Mouse (Mus musculus) layer of hippocampus, adult 2 months (tissue): ENCODE data around the gene Duoxa1. TPM values are rescaled to one million over a fixed set of nuclear protein-coding genes. Genes with fewer than 3 reads are reported as not detected.

ENCODE experiments used
- DNase-seq, 2 experiments: peaks; one replicate each; pipeline ENCODE4 v3.0.0; 2022; ENCODE audit warnings: low spot score in 2 of 2
- H3K27ac ChIP-seq: fragments of 200-600 bp; 2 replicates; pipeline ENCODE4 v1.8.1; 2022
- H3K4me3 ChIP-seq: fragments of 200-600 bp; 2 replicates; pipeline ENCODE4 v1.8.1; 2022; ENCODE audit warnings: mild to moderate bottlenecking
- CTCF ChIP-seq: fragments of 200-600 bp; conservative IDR thresholded peaks from 2 replicates; pipeline ENCODE4 v1.8.1; 2022; ENCODE audit warnings: antibody characterized with exemption, mild to moderate bottlenecking, moderate library complexity
- long read RNA-seq, 2 experiments: library from polyadenylated mRNA; stranded (forward); transcript quantifications; one replicate each; pipeline ENCODE4 v2.0.0; 2021; ENCODE audit warnings: borderline mapping rate in 2 of 2
- total RNA-seq, 2 experiments: library from RNA; stranded (reverse); gene quantifications; 2 replicates each; pipeline ENCODE4 v1.2.3; 2021

The Duoxa1 gene
- total RNA-seq = not detected
- long read RNA-seq, experiment 1 = 0 reads
- long read RNA-seq, experiment 2 = 0 reads

DNA sequence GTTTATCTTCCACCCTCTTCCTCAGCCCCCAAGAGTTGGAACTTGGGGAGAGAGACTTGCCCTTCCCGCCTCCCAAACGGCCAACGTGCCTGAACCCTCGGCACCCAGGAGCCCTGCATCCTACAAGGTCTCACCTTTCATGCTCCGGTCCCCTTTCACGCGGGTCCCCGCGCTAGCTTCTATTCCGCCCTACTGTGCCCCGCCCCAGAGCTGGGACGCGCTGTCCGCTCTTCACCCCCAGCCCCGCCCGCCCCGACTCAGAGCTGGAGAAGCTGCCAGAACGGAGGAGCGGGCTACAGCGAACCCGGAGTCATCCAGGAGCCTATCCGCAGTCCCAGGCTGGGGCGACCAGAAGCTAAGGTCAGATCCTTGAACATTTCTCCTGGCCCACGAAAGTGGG is at the start of gene Duoxa1:
Gene Duoxa1 (minus strand): TSS at position 195 of the 400 bp plus-strand sequence.
- DNase-seq = no peak
- H3K4me3 ChIP-seq = peak within 1 kb of the TSS; percentile 30; the same call in 1 of the 2 replicates
- H3K27ac ChIP-seq = no peak within 1 kb of the TSS
- TF ChIP-seq CTCF = no peak

DNA sequence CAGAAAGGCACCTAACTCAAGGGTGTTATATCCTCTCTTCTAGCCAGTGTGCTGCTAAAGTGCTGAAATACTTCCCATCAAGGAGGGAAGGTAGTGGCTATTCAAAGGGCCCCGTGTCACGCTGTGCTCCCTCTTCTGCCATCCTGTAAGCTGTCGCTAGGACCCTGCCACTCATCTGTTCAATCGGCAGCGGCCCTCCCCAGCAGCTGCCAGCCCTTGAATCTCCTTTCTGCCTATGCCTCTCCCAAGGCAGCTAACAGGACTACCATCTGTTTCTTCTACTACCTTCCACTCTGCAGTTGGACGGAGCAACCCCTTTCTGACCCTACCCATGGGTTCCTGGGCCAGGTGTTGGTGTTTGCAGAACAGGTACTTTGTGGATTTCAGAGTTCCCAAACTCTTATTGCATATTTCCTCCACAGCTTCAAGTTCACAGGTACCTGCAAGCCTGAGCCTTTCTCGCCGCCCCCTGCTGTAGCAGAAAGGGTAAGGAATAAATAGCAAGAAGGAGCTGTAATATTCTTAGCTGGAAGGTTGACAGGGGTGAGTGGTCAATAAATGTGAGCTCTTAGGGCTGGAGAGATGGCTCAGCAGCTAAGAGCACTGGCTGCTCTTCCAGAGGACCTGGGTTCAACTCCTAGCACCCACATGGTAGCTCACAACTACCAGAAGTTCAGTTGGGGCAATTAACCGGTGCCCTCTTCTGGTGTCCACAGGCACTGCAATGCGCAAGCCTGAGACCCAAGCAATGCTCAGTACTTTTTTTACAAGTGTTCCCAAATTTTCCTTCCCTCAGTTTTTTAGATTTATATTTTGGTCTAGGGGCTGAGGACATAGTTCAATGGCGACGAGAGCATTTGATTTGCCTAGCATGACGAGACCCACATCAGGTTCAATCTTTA is 49.3 kb upstream of the Duoxa1 start:
- DNase-seq = no peak
- no peak overlapping the region for H3K4me3 ChIP-seq
- TF ChIP-seq CTCF = peak; percentile 63
- H3K27ac ChIP-seq = no peak overlapping the region

DNA sequence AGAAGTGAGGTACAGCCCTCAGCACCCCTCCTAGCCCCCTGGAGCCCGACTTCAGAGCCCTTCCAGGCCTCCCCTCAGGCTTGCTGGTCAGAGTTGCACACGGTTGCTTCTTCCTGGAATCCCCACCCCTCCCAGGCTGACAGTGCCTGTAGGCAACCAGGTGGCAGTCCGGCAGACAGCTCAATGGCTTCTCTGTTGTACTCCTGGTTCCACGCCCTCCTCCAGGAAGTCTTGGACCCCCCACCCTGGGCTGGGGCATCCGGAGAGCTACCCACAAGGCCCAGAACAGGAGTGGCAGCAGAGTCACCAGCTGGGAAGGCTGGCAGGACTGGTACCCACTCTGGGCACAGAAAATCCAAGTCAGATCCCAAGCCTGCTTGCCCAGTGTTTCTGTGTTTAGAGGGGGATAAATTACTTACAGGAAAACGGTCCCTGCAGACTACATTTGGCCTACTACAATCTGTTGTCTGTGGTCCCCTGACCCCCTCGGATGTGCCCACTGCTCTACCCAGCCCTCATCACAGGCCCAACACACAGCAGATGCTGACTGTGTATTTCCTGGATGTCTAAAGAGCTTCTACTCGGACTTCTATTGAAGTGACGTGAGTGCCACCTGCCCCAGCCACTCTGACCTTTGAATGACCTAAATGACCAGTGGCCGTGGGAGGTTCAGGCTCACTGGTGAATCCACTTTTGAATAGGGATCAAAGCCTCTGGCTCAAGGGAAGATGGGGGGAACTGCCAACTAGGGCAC is 48.5 kb upstream of the Duoxa1 start:
- DNase-seq = no peak
- H3K27ac ChIP-seq = no peak overlapping the region
- no peak for TF ChIP-seq CTCF
- no peak overlapping the region for H3K4me3 ChIP-seq

DNA sequence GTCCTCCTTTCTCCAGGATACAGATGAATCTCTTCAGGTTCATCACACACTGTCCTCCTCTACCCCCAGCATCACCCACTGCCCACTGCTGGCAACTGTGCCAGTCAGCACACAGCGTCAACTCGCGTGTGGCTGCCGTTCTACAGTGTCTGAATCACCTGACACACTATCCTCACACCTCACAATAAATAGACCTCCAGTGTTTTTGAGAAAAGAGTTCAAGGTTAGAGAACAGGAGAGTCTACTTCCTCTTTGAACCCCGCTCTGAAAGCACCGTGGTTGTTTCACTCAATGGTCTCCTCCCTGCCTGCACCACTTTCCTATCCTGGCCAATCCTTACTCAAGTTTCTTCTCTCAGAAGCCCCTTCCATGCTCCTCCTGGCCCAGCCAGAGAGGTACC is 47.7 kb upstream of the Duoxa1 start:
- no peak for DNase-seq
- Histone ChIP-seq H3K27ac (no peak overlapping the region), H3K4me3 (no peak overlapping the region)
- TF ChIP-seq CTCF = no peak

DNA sequence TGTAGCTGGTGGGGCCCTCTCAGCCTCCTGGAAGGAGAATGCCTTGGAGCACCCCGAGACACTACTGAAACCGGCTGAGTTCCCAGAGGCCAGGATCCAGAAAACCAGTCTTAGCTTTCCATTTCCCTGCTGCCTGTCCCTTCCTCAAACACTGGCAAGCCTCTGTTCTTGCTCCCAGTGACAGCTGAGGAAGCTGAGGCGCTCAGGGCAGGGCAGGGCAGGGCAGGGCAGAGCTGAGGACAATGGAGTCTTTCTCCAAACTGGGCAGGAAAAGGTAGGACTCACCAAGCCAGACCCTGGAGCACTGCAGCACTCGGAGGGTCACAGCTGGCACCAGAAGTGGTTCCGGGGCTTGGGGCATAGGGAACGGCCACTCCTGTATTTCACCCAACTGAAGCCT is 46.8 kb upstream of the Duoxa1 start:
- H3K4me3 ChIP-seq = no peak overlapping the region
- TF ChIP-seq CTCF = no peak
- DNase-seq = no peak
- no peak overlapping the region for H3K27ac ChIP-seq

DNA sequence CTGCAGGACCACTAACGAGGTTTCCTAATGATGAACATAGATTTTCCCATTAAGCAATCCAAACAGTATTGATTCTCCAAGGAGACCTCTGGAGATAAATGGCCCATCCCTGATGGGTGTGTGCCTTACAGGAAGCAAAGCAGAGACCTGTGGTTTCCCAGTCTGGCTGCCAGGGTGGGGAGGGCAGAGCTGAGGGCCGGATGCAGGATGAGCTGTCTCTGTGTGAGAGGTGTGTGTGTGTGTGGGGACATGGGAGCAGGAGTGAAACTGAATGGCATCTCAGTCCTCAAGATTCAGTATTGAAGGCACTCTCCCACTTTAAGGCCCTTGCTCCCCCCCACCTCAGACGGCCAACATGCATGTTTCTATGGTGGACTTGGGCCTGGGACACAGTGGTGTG is 42.7 kb upstream of the Duoxa1 start:
- Histone ChIP-seq H3K27ac (no peak overlapping the region), H3K4me3 (no peak overlapping the region)
- no peak for DNase-seq
- TF ChIP-seq CTCF = no peak

DNA sequence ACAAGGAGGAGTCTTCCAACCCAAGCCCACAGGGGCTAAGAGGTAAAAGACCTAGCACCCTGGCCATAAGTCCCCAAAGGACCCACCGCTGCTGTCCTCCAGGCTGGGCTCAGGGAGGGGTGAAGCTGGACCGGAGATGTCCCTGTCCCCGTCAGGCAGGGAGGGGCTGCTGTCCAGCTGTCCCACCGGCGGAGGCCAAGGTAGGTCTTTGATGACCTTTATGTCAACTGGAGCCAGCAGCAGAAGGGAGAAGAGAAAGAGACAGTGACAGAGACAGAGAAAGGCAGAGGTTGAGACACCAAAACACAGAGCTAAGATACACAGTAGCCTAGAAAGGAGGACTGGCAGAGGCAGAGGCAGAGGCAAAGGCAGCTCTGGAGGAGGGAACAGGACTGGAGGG is 41.9 kb upstream of the Duoxa1 start:
- no peak for TF ChIP-seq CTCF
- Histone ChIP-seq H3K4me3 (no peak overlapping the region), H3K27ac (no peak overlapping the region)
- DNase-seq = no peak

DNA sequence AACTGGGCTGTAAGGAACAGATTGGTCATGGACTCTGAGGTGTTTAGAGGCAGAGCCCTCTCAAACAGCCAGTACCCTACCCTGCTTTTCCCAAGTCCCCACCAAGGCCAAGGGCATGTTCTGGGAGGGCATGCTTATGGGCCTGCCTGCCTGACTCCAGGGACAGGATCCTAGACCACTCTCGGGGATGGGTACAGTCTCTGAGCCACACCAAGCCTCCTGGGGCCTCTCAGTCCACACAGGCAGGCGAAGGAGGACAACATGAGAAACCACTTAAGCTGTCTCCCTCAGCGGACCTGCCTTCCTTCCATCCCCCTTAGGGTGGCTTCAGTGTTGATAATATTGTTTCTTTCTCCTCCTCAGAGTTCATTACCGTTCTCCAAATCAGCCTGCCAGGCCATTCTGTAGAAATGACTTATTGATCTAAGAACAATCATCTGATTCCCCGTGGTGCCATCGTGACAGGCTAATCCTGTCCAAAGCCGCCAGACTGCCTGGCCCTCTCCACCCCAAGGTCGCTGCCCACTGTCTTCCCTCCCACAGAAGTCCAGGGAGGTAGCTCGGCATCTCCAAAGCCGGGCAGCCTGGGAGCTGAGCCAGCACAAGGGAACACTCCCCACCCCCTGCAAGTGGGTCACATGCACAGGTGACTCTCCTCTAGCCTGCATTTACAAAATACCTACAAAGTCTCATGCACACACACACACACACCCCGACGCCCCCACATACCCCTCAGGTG is 40.8 kb upstream of the Duoxa1 start:
- H3K4me3 ChIP-seq = no peak overlapping the region
- no peak for TF ChIP-seq CTCF

DNA sequence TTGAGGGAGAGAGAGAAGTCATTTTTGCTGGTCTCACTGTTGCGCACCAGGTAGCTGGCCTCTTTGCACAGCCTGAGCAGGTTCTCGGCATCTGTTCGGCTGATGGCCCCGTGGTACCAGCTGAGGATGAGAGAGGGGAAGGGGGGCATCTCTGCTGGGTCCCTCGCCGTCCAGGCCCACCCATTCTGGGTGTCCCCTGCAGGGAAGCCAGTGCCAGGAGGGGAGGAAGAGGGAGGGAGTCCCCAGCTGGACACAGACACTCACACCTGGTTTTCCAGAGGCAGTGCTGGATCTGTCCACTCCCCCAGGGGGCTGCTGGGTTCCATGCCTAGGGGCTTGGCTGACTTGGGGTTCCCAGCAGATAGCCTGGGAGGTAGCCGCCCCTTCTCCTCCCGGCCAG is 40.2 kb upstream of the Duoxa1 start:
- no peak for TF ChIP-seq CTCF
- no peak for DNase-seq
- Histone ChIP-seq H3K4me3 (no peak overlapping the region), H3K27ac (no peak overlapping the region)

More for the DNA sequence above, 40.8 kb upstream of the Duoxa1 start:
- H3K27ac ChIP-seq = no peak overlapping the region
- no peak for DNase-seq

DNA sequence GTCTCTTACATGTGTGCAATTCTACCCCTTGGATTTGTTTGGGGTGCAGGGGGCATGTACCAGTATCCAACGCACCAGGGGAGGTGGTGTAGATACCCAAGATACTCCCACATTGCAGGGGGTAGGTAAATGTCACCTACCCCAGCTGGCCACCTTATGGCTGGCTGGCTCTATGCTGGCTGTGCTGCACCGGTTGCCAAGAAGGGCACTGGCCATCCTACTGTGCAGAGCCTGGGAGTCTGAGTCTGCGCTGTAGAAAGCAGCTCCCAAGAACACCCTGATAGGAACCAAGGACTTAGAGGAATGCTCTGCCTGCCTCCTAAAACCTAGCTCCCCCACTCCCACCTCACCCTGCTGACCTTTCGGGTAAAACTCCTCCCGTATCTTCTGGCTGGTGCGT is 39.5 kb upstream of the Duoxa1 start:
- no peak for DNase-seq
- no peak for TF ChIP-seq CTCF
- peak overlapping the region; percentile 76; the same call in 1 of the 2 replicates for H3K27ac ChIP-seq
- no peak overlapping the region for H3K4me3 ChIP-seq

DNA sequence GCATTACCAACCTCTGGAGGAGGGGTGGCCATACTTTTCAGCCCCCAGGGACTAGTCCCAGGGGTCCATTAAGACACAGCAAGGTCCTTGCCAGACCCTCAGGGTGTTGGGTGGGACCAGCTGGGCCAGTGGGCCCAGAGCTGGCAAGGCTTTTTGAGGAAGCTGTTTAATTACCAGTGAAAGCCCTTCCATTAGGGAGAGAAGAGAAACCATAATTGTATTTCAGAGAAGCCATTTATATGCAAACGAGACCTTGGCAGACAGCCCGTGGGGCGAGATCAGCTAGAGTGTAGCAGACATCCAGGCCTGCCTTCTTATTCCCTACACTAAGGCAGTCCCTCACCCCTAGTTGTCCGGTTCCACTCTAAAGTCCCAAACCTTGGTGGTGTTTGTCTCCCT is 38.4 kb upstream of the Duoxa1 start:
- no peak overlapping the region for H3K4me3 ChIP-seq
- DNase-seq = peak in 1 of 2 experiments; percentile 58
- H3K27ac ChIP-seq = peak overlapping the region; percentile 76
- no peak for TF ChIP-seq CTCF

DNA sequence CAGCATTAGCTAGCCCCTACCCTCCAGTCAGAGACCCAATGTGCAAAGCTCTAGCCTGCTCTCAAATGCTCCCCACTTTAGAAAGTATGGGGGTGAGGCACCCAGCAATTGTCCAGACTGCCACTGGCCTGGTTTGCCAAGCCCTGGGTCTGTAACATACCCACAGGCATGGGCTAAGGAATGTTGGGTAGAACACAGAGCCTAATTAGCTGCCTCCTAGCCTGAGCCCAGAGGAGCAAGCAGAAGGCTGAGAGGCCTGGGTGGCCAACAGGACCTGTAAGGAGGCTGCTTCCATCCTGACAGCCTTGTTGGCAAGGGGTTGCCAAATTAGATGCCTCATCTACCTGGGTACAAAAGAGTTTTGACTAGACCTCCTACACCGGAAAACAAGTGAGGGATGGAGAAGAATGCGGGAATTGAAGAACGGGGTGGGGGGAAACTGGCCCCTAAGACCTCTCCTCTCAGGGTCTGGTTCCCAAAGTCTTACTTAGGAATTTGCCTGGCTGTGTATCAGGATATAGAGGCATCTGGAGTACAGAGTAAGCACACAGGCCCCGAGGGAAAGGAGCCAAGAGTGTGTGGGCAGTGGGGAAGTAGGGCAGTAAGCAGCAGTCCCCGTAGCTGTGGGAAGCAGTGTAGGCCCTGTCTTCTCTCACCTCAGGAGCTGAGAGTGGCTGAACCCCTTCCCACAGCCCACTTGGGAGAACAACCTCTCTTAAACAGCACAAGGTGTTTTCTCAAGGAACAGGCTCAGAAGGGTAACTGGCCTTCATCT is 37.8 kb upstream of the Duoxa1 start:
- peak overlapping the region; percentile 76 for H3K27ac ChIP-seq
- TF ChIP-seq CTCF = no peak
- no peak overlapping the region for H3K4me3 ChIP-seq
- DNase-seq = peak in 1 of 2 experiments; percentile 60
